Mouse (Mus musculus): ENCODE measurements around the gene Fam84b. TPM values are rescaled to one million over a fixed set of nuclear protein-coding genes. Genes with fewer than 3 reads are reported as not detected.

Fam84b gene
- polyA plus RNA-seq, 1 experiment from 2014 or later, result 13.6 TPM

DNA sequence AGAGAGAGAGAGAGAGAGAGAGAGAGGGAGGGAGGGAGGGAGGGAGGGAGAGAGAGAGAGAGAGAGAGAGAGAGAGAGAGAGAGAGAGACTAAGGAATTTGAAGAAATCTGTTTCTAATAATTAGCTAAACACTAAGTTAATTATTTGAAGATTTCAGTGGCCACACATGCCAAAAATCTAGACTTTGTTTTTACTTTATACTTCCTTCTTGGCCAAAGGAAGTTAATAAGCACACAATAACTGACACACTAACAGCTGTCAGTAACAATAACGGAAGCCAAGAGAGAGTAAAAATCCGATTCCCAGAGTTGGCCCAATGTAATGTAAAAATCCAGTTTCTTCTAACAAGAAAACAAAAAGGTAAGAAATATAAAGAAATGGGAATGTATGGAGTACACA lies 69.8 kb downstream of the Fam84b start:
- TF ChIP-seq CTCF (IDR thresholded peaks at IDR 0.05; ENCODE audit: low read depth) (no peak), EP300 (optimal IDR thresholded peaks at IDR 0.05) (no peak)
- Histone ChIP-seq H3K4me1 (replicated peaks; ENCODE audit: control insufficient read depth, insufficient read depth) (no peaks in the 10 kb centered on the region), H3K9me3 (ENCODE audit: control insufficient read depth, low read length) (no peaks in the 10 kb centered on the region), H3K36me3 (ENCODE audit: control insufficient read depth, insufficient read depth, low read length) (no peaks in the 10 kb centered on the region), H3K4me3 (ENCODE audit: low read depth, low read length) (no peak overlapping the region), H3K9ac (ENCODE audit: low read length) (no peak overlapping the region), H3K27me3 (ENCODE audit: control insufficient read depth, insufficient read depth, low read length) (no peaks in the 10 kb centered on the region), H3K4me2 (replicated peaks; ENCODE audit: low read depth) (no peak overlapping the region), H3K27ac (replicated peaks) (no peak overlapping the region)
- 80% methylated on average over 2 of the region's 2 CpGs for WGBS
- DNase-seq (ENCODE audit: low spot score) (no peak), ATAC-seq (ENCODE audit: low FRiP score, low TSS enrichment) (no peak)

- Histone ChIP-seq H3K4me2 (replicated peaks; ENCODE audit: low read depth) (no peak overlapping the region), H3K4me1 (replicated peaks; ENCODE audit: control insufficient read depth, insufficient read depth) (no peaks in the 10 kb centered on the region), H3K27me3 (ENCODE audit: control insufficient read depth, insufficient read depth, low read length) (no peaks in the 10 kb centered on the region), H3K27ac (replicated peaks) (peak overlapping the region; percentile 18; the same call in 1 of the 2 replicates), H3K36me3 (ENCODE audit: control insufficient read depth, insufficient read depth, low read length) (no peaks in the 10 kb centered on the region), H3K9ac (ENCODE audit: low read length) (no peak overlapping the region), H3K9me3 (ENCODE audit: control insufficient read depth, low read length) (no peaks in the 10 kb centered on the region), H3K4me3 (ENCODE audit: low read depth, low read length) (no peak overlapping the region)
- WGBS, result 72% methylated on average over 1 of the region's 1 CpGs
- ATAC-seq (ENCODE audit: low FRiP score, low TSS enrichment) (peak; percentile 90), DNase-seq (ENCODE audit: low spot score) (peak; percentile 17)
- TF ChIP-seq CTCF (IDR thresholded peaks at IDR 0.05; ENCODE audit: low read depth) (no peak), EP300 (optimal IDR thresholded peaks at IDR 0.05) (no peak)
Measured at GRCm38 (mm10) chr15:60779531-60779973, 74.0 kb downstream of the Fam84b start.

- H3K9ac ChIP-seq (ENCODE audit: low read length), result no peak overlapping the region
Measured at GRCm38 (mm10) chr15:60779063-60779462, 74.5 kb downstream of the Fam84b start.

More at GRCm38 (mm10) chr15:60779063-60779462, 74.5 kb downstream of the Fam84b start:
- Histone ChIP-seq H3K4me2 (replicated peaks; ENCODE audit: low read depth) (no peak overlapping the region), H3K27ac (replicated peaks) (peak overlapping the region; percentile 18; the same call in 1 of the 2 replicates), H3K9me3 (ENCODE audit: control insufficient read depth, low read length) (no peaks in the 10 kb centered on the region), H3K4me1 (replicated peaks; ENCODE audit: control insufficient read depth, insufficient read depth) (no peaks in the 10 kb centered on the region), H3K27me3 (ENCODE audit: control insufficient read depth, insufficient read depth, low read length) (no peaks in the 10 kb centered on the region), H3K4me3 (ENCODE audit: low read depth, low read length) (no peak overlapping the region), H3K36me3 (ENCODE audit: control insufficient read depth, insufficient read depth, low read length) (no peaks in the 10 kb centered on the region)
- ATAC-seq (ENCODE audit: low FRiP score, low TSS enrichment) (0 out of 2 replicates have a peak, but pooled peaks have one; percentile 18), DNase-seq (ENCODE audit: low spot score) (no peak)
- TF ChIP-seq CTCF (IDR thresholded peaks at IDR 0.05; ENCODE audit: low read depth) (no peak), EP300 (optimal IDR thresholded peaks at IDR 0.05) (no peak)
- 54% methylated on average over 4 of the region's 4 CpGs for WGBS

Other genes with a start within 250 kb of the Fam84b start
- not detected in 2 replicates for gene A1bg, start 69.2 kb upstream of the Fam84b start, polyA plus RNA-seq (2015; fragmentation: Nextera tagmentation; extraction: Ambion mirVana)